Mouse (Mus musculus) lung, postnatal 0 days (tissue): ENCODE data around the gene Sema3b. TPM values are rescaled to one million over a fixed set of nuclear protein-coding genes. Genes with fewer than 3 reads are reported as not detected.
"Not testable (repeated sequence)": the region's sequence is repeated elsewhere in the genome, so short reads cannot be mapped to it uniquely, and the experiment has no call there.

Experiments
- ATAC-seq: fragments of 200-750 bp; cut with Nextera tagmentation; 2 replicates; pipeline ENCODE4 v1.8.0; 2017; ENCODE audit warnings: moderate library complexity
- DNase-seq: peaks from one replicate; pipeline ENCODE4 v3.0.0-alpha.2; 2016; ENCODE audit warnings: low spot score
- H3K27ac ChIP-seq: fragments of 300-500 bp; sonication (generic); 2 replicates; pipeline ENCODE4 v1.5.1; 2014; ENCODE audit warnings: antibody characterized with exemption, mild to moderate bottlenecking, low read length, mixed read lengths
- H3K27me3 ChIP-seq: fragments of 300-500 bp; sonication (generic); replicated peaks from 2 replicates; pipeline ENCODE4 v1.6.1; 2014; ENCODE audit warnings: low read length, mixed read lengths; ENCODE audit not compliant: insufficient read depth
- H3K36me3 ChIP-seq: fragments of 300-500 bp; sonication (generic); 2 replicates; pipeline ENCODE4 v1.6.1; 2014; ENCODE audit warnings: low read length, mixed read lengths; ENCODE audit not compliant: insufficient read depth
- H3K4me1 ChIP-seq: fragments of 300-500 bp; sonication (generic); 2 replicates; pipeline ENCODE4 v1.6.1; 2014; ENCODE audit warnings: antibody characterized with exemption, low read depth, low read length, mixed read lengths; ENCODE audit not compliant: insufficient read depth
- H3K4me2 ChIP-seq: fragments of 300-500 bp; sonication (generic); replicated peaks from 2 replicates; pipeline ENCODE4 v1.6.1; 2014; ENCODE audit warnings: low read depth, mild to moderate bottlenecking, low read length, moderate library complexity, mixed read lengths
- H3K4me3 ChIP-seq: fragments of 300-500 bp; sonication (generic); 2 replicates; pipeline ENCODE4 v1.5.1; 2014; ENCODE audit warnings: low read depth, low read length
- H3K9ac ChIP-seq: fragments of 300-500 bp; sonication (generic); replicated peaks from 2 replicates; pipeline ENCODE4 v1.6.1; 2014; ENCODE audit warnings: low read depth, mild to moderate bottlenecking
- H3K9me3 ChIP-seq: fragments of 300-500 bp; sonication (generic); 2 replicates; pipeline ENCODE4 v1.6.1; 2016; ENCODE audit warnings: low read length, mixed read lengths
- CTCF ChIP-seq: IDR thresholded peaks from 2 replicates; pipeline ENCODE4 v1.5.1; 2016; ENCODE audit warnings: antibody characterized with exemption, mild to moderate bottlenecking
- EP300 ChIP-seq: IDR thresholded peaks from 2 replicates; pipeline ENCODE4 v1.6.1; 2016; ENCODE audit warnings: antibody characterized with exemption, mild to moderate bottlenecking, control low read depth
- WGBS: fragments of 180-500 bp; shearing (Covaris S2); extraction: QIAGEN DNeasy Blood & Tissue Kit; methylation state at CpG from one replicate; pipeline ENCODE4 v1.1.7; 2014; 5-methylcytosine and 5-hydroxymethylcytosine counted together
- polyA plus RNA-seq: library from polyadenylated mRNA; unstranded; fragments of >200 nt; fragmentation: Nextera tagmentation; extraction: Ambion mirVana; gene quantifications from 2 replicates; pipeline ENCODE4 v1.2.1, GENCODE M21; 2015

Sema3b gene
- polyA plus RNA-seq, 1 experiment from 2014 or later, result 34.3 TPM

DNA sequence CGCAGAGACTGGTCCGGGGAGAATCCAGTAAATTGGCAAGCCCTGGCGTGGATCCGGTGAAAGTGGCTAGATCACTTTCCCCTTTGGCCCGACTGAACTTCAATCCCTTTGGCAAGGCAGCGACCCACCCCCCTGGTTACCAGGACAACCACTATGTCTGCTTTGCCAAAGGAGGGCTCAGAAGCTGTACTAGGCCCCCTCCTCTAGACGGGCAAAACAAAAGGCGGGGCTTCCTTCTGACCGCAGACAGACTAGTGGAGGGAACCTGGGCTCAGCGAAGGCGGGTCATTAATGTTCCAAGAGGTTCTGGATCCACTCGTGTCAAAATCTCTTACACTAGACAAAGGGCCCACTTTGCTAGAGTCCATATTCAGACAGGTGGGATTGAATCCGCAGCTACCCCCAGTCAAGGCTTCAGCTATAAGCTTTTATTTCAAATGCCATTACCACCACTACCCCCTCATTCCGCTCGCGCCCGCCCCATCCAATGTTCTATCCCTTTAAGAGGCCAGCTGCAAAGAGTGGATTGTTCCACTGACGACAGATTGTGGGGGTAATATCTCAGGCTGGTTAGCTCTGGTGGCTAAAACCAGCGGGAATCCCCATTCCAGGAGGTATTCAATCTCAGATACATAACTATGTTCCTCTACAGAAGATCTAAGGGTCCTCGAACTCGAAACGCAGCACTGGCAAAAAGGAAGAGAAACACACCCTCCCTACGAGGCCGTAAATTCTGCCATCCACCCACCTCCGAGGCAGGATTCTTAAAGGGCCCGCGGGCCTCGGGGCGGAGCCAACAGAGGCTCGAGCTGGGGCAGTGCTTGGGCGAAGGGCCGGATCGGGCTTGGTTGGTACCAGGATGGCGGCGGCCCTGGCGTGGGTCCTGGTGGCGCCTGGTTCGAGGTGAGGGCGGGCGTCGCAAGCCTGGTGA is 40.4 kb downstream of the Sema3b start:
- peak; percentile 95 for DNase-seq
- TF ChIP-seq EP300 (peak; percentile 69), CTCF (no peak)
- Histone ChIP-seq H3K4me2 (peak overlapping the region; percentile 70), H3K9ac (peak overlapping the region; percentile 41), H3K27me3 (no peaks in the 10 kb centered on the region), H3K4me1 (peaks cover 17% of the 10 kb centered on the region; the same call in 1 of the 2 replicates), H3K9me3 (no peaks in the 10 kb centered on the region), H3K4me3 (peak overlapping the region; percentile 63), H3K27ac (peak overlapping the region; percentile 92), H3K36me3 (peaks cover 8% of the 10 kb centered on the region; the same call in 1 of the 2 replicates)
- WGBS, result under 1% methylated on average over 41 of the region's 41 CpGs
- peak; percentile 68 for ATAC-seq

DNA sequence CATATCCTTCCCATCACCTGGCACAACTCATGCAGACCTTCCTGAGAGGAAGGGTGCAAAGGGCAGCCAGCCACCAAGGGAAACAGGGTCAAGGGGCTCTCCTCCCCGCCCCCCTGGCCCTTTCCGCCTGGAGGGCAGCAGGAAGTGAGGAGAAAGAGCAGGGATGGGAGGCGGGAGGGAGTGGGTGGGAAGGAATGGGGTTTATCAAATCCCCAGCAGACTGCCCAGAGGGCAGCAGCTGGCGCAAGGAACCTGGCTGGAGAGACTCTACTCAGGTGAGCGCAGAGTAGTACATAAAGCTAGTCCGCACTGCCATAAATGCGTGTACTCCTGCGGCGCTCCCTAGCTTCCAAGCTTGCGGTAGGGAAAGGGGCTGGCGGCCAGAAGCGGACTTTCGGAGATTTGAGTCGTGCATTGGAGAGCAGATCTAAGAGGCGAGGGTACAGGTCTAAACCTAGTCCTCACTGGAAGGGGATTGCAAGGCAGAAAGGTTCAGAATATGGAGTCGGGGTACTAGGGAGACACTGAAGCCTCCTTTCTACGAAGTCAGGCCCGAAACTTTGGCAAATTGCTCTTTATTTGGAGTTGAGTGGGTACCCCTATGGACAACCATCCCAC is 41.2 kb downstream of the Sema3b start, which contains the start of gene Hyal2:
Gene Hyal2, plus strand, starts transcription at position 244 of the 618 bp plus-strand sequence.
- 7% methylated on average over 18 of the region's 18 CpGs for WGBS
- TF ChIP-seq CTCF (peak; percentile 3; the same call in 1 of the 2 replicates), EP300 (no peak)
- Histone ChIP-seq H3K27me3 (no peaks in the 10 kb centered on the region), H3K4me2 (peak within 1 kb of the TSS; percentile 70), H3K4me1 (peaks cover 18% of the 10 kb centered on the region; the same call in 1 of the 2 replicates), H3K9ac (peak within 1 kb of the TSS; percentile 41), H3K36me3 (peaks cover 8% of the 10 kb centered on the region; the same call in 1 of the 2 replicates), H3K4me3 (peak within 1 kb of the TSS; percentile 63), H3K9me3 (no peaks in the 10 kb centered on the region), H3K27ac (peak within 1 kb of the TSS; percentile 92)
- DNase-seq, result peak; percentile 58
- ATAC-seq, result no peak

DNA sequence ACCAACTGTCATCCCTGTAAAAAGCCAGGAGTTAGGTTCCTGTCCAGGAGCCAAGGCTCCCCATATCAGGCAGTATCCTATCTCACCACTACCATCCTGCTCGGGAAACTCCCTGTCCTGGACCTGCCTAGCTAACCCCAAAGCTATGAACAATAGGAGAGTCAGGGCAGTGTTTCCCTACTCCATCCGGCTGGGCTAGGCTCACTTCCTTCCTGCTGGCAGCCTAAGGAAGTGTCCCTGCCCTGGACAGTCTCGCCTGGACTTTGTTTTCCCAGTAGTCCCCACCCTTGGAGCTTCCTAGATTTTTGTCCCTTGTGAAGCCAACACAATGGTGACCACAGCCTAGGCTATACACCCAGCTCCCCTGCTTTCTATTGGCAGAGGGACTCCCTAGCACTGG is 42.2 kb downstream of the Sema3b start:
- H3K4me1 ChIP-seq, result peaks cover 21% of the 10 kb centered on the region; the same call in 1 of the 2 replicates
- 0 out of 2 replicates have a peak overlapping the region, but pooled peaks have one; percentile 30 for H3K9ac ChIP-seq
- H3K4me2 ChIP-seq, result peak overlapping the region; percentile 32
- ATAC-seq (peak; percentile 60), DNase-seq (peak; percentile 83)
- WGBS, result 40% methylated on average over 3 of the region's 3 CpGs
- H3K36me3 ChIP-seq, result peaks cover under 1% of the 10 kb centered on the region; the same call in 1 of the 2 replicates
- H3K4me3 ChIP-seq, result no peak overlapping the region
- no peaks in the 10 kb centered on the region for H3K27me3 ChIP-seq
- peak; percentile 50 for TF ChIP-seq CTCF
- peak; percentile 97 for TF ChIP-seq EP300
- no peaks in the 10 kb centered on the region for H3K9me3 ChIP-seq
- H3K27ac ChIP-seq, result peak overlapping the region; percentile 92

DNA sequence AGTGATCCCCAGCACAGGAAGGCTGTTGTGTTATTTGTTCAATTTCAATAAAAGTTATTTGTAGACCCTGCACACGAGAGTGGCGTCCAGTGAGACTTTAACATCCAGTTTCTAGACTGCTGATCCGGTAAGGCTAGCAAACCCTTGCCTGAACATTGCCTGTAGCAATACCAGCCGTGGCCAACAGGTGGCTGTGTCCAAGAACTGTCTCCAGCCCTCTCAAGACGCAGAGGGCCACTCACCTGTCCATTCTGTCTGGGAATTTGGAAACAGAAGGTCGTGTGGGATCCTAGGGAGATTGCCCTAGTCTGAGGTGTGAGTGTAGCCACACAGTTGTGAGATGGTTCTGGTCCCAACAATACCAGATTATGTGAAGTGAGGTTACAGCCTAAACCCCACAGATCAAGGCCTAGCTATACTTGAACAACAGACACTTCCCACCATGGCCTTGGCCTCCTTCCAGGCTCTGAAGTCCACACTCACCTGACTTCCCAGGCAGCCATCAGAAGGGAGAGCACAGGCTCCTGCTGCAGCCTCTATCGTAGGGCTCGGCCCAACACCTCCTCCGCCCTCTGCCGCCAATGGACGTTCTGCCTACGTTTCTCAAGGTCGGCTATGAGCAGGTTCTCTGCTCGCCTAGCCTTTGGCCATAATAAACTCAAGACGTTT is 42.9 kb downstream of the Sema3b start:
- Histone ChIP-seq H3K4me2 (peak overlapping the region; percentile 32), H3K27ac (peak overlapping the region; percentile 92), H3K9me3 (no peaks in the 10 kb centered on the region), H3K36me3 (peaks cover 5% of the 10 kb centered on the region; the same call in 1 of the 2 replicates), H3K4me3 (no peak overlapping the region; the same call in 1 of the 2 replicates), H3K4me1 (peaks cover 21% of the 10 kb centered on the region; the same call in 1 of the 2 replicates), H3K9ac (0 out of 2 replicates have a peak overlapping the region, but pooled peaks have one; percentile 30), H3K27me3 (no peaks in the 10 kb centered on the region)
- ATAC-seq (peak; percentile 11; the same call in 1 of the 2 replicates), DNase-seq (peak; percentile 78)
- TF ChIP-seq EP300 (no peak), CTCF (peak; percentile 94)
- WGBS, result 42% methylated on average over 15 of the region's 15 CpGs

DNA sequence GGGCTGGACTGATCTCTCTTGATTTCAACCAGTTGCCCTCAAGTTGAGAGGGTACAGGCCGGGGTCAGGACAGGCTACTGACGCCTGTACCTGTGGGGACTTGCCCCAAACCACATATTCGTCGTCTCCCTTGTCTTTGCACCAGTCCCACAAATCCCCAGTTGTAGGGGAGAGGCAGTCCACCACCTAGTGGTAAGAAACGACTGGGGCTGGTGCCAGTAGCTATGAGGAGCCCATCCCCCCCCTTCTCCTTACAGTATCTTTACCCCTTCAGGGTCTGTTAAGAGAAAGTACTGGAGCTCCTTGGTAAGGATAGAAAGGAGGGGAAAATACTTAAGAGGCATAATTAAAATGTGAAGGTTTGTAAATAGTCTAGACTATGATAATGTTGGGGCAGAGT is 43.5 kb downstream of the Sema3b start:
- peak overlapping the region; percentile 92 for H3K27ac ChIP-seq
- peak overlapping the region; percentile 19; the same call in 1 of the 2 replicates for H3K9ac ChIP-seq
- H3K4me1 ChIP-seq, result peaks cover 15% of the 10 kb centered on the region; the same call in 1 of the 2 replicates
- ATAC-seq, H3K36me3 ChIP-seq, H3K27me3 ChIP-seq, H3K9me3 ChIP-seq: not testable (repeated sequence)
- WGBS, result 37% methylated on average over 5 of the region's 5 CpGs
- peak overlapping the region; percentile 19; the same call in 1 of the 2 replicates for H3K4me3 ChIP-seq
- peak overlapping the region; percentile 91 for H3K4me2 ChIP-seq
- DNase-seq, result peak; percentile 55
- peak; percentile 61 for TF ChIP-seq CTCF
